Mouse (Mus musculus) hindbrain, embryonic 10.5 days (tissue): Measurements from ENCODE around the gene Prex1. TPM values are rescaled to one million over a fixed set of nuclear protein-coding genes. Genes with fewer than 3 reads are reported as not detected.
"Not testable (repeated sequence)": the region's sequence is repeated elsewhere in the genome, so short reads cannot be mapped to it uniquely, and the experiment has no call there.

Source experiments
- DNase-seq: peaks from one replicate; pipeline ENCODE4 v3.0.0-alpha.2; 2017; ENCODE audit warnings: low spot score
- H3K27ac ChIP-seq: fragments of 300-500 bp; sonication (generic); 2 replicates; pipeline ENCODE4 v1.5.1; 2016; ENCODE audit warnings: mild to moderate bottlenecking, moderate library complexity
- H3K27me3 ChIP-seq: fragments of 300-500 bp; sonication (generic); 2 replicates; pipeline ENCODE4 v1.6.1; 2016; ENCODE audit warnings: mild to moderate bottlenecking; ENCODE audit not compliant: poor library complexity, insufficient read depth, severe bottlenecking
- H3K36me3 ChIP-seq: fragments of 300-500 bp; sonication (generic); 2 replicates; pipeline ENCODE4 v1.6.1; 2016; ENCODE audit warnings: mild to moderate bottlenecking, moderate library complexity
- H3K4me1 ChIP-seq: fragments of 300-500 bp; sonication (generic); replicated peaks from 2 replicates; pipeline ENCODE4 v1.6.1; 2016; ENCODE audit warnings: mild to moderate bottlenecking
- H3K4me3 ChIP-seq: fragments of 300-500 bp; sonication (generic); 2 replicates; pipeline ENCODE4 v1.5.1; 2016; ENCODE audit warnings: mild to moderate bottlenecking, moderate library complexity
- H3K9me3 ChIP-seq: fragments of 300-500 bp; sonication (generic); 2 replicates; pipeline ENCODE4 v1.6.1; 2016; ENCODE audit warnings: mild to moderate bottlenecking, moderate library complexity
- WGBS: fragments of 180-500 bp; shearing (Covaris S2); methylation state at CpG from one replicate; pipeline ENCODE4 v1.1.7; 2016; 5-methylcytosine and 5-hydroxymethylcytosine counted together
- polyA plus RNA-seq: library from polyadenylated mRNA; unstranded; fragments of >200 nt; fragmentation: Nextera tagmentation; extraction: Ambion mirVana; gene quantifications from 2 replicates; pipeline ENCODE4 v1.2.1, GENCODE M21; 2016

Prex1 gene
- polyA plus RNA-seq, result 36.8 and 44.1 TPM in 2 replicates

- peak within 1 kb of the TSS; percentile 95 for H3K27ac ChIP-seq
- under 1% methylated on average over 69 of the region's 69 CpGs for WGBS
- DNase-seq, result peak; percentile 99
- peaks cover 6% of the 10 kb centered on the region; the same call in 1 of the 2 replicates for H3K36me3 ChIP-seq
- H3K9me3 ChIP-seq, result no peaks in the 10 kb centered on the region
- H3K4me1 ChIP-seq, result peaks cover 89% of the 10 kb centered on the region
- H3K4me3 ChIP-seq, result peak within 1 kb of the TSS; percentile 91
- peaks cover 5% of the 10 kb centered on the region; the same call in 1 of the 2 replicates for H3K27me3 ChIP-seq
Observed at GRCm38 (mm10) chr2:166713690-166714426, at the start of gene Prex1. Prex1 (minus strand) TSS chr2:166713832.

- Histone ChIP-seq H3K4me1 (peaks cover 15% of the 10 kb centered on the region), H3K36me3 (no peaks in the 10 kb centered on the region), H3K9me3 (no peaks in the 10 kb centered on the region), H3K4me3 (no peak overlapping the region), H3K27me3 (no peaks in the 10 kb centered on the region), H3K27ac (no peak overlapping the region)
- no peak for DNase-seq
- 38% methylated on average over 3 of the region's 3 CpGs for whole genome bisulfite sequencing
Observed at GRCm38 (mm10) chr2:166757969-166758368, 44.3 kb upstream of the Prex1 start.

GRCm38 (mm10) chr2:166754760-166755159 lies 41.1 kb upstream of the Prex1 start:
- 92% methylated on average over 7 of the region's 7 CpGs for WGBS
- no peaks in the 10 kb centered on the region for H3K27me3 ChIP-seq
- H3K27ac ChIP-seq, result no peak overlapping the region
- no peaks in the 10 kb centered on the region for H3K36me3 ChIP-seq
- peaks cover 15% of the 10 kb centered on the region; the same call in 1 of the 2 replicates for H3K4me1 ChIP-seq
- H3K4me3 ChIP-seq, result no peak overlapping the region
- no peaks in the 10 kb centered on the region for H3K9me3 ChIP-seq
- no peak for DNase-seq

- no peaks in the 10 kb centered on the region for H3K36me3 ChIP-seq
- no peak for DNase-seq
- 79% methylated on average over 4 of the region's 4 CpGs for WGBS
- no peak overlapping the region for H3K4me3 ChIP-seq
- H3K4me1 ChIP-seq, result peaks cover 15% of the 10 kb centered on the region; the same call in 1 of the 2 replicates
- no peaks in the 10 kb centered on the region for H3K27me3 ChIP-seq
- no peaks in the 10 kb centered on the region for H3K9me3 ChIP-seq
- no peak overlapping the region for H3K27ac ChIP-seq
Observed at GRCm38 (mm10) chr2:166754194-166754593, 40.6 kb upstream of the Prex1 start.

- Histone ChIP-seq H3K4me1 (peaks cover 9% of the 10 kb centered on the region; the same call in 1 of the 2 replicates), H3K27me3 (no peaks in the 10 kb centered on the region)
Observed at GRCm38 (mm10) chr2:166750620-166751191, 37.1 kb upstream of the Prex1 start.

GRCm38 (mm10) chr2:166746261-166746913 lies 32.8 kb upstream of the Prex1 start:
- not testable (repeated sequence) for H3K36me3 ChIP-seq, H3K27me3 ChIP-seq, H3K9me3 ChIP-seq, DNase-seq, H3K4me3 ChIP-seq
- Histone ChIP-seq H3K27ac (0 out of 2 replicates have a peak overlapping the region, but pooled peaks have one; percentile 26), H3K4me1 (peaks cover 23% of the 10 kb centered on the region)
- WGBS, result 55% methylated on average over 14 of the region's 14 CpGs

More at GRCm38 (mm10) chr2:166750620-166751191, 37.1 kb upstream of the Prex1 start:
- WGBS, result 91% methylated on average over 6 of the region's 6 CpGs
- DNase-seq, result no peak
- Histone ChIP-seq H3K9me3 (no peaks in the 10 kb centered on the region), H3K4me3 (no peak overlapping the region), H3K27ac (no peak overlapping the region), H3K36me3 (no peaks in the 10 kb centered on the region)

GRCm38 (mm10) chr2:166745849-166746248 lies 32.2 kb upstream of the Prex1 start:
- DNase-seq, result no peak
- Histone ChIP-seq H3K4me1 (peaks cover 27% of the 10 kb centered on the region), H3K27me3 (no peaks in the 10 kb centered on the region), H3K36me3 (no peaks in the 10 kb centered on the region), H3K4me3 (no peak overlapping the region), H3K9me3 (no peaks in the 10 kb centered on the region), H3K27ac (0 out of 2 replicates have a peak overlapping the region, but pooled peaks have one; percentile 26)
- 84% methylated on average over 9 of the region's 9 CpGs for WGBS

- H3K27ac ChIP-seq, result no peak overlapping the region
- DNase-seq, result no peak
- H3K9me3 ChIP-seq, result no peaks in the 10 kb centered on the region
- no peaks in the 10 kb centered on the region for H3K36me3 ChIP-seq
- no peaks in the 10 kb centered on the region for H3K27me3 ChIP-seq
- peaks cover 34% of the 10 kb centered on the region for H3K4me1 ChIP-seq
- no peak overlapping the region for H3K4me3 ChIP-seq
- 84% methylated on average over 7 of the region's 7 CpGs for WGBS
Observed at GRCm38 (mm10) chr2:166744433-166744832, 30.8 kb upstream of the Prex1 start.

- H3K4me1 ChIP-seq, result peaks cover 34% of the 10 kb centered on the region
- H3K27ac ChIP-seq, result peak overlapping the region; percentile 60
- 45% methylated on average over 4 of the region's 4 CpGs for WGBS
- no peaks in the 10 kb centered on the region for H3K9me3 ChIP-seq
- H3K27me3 ChIP-seq, result no peaks in the 10 kb centered on the region
- no peaks in the 10 kb centered on the region for H3K36me3 ChIP-seq
- H3K4me3 ChIP-seq, result no peak overlapping the region
- no peak for DNase-seq
Observed at GRCm38 (mm10) chr2:166743504-166743903, 29.9 kb upstream of the Prex1 start.

GRCm38 (mm10) chr2:166741445-166741844 lies 27.8 kb upstream of the Prex1 start:
- Histone ChIP-seq H3K27ac (0 out of 2 replicates have a peak overlapping the region, but pooled peaks have one; percentile 1), H3K27me3 (no peaks in the 10 kb centered on the region), H3K4me3 (no peak overlapping the region), H3K9me3 (no peaks in the 10 kb centered on the region), H3K4me1 (peaks cover 34% of the 10 kb centered on the region), H3K36me3 (no peaks in the 10 kb centered on the region)
- 88% methylated on average over 6 of the region's 6 CpGs for WGBS
- no peak for DNase-seq

GRCm38 (mm10) chr2:166740396-166740795 lies 26.8 kb upstream of the Prex1 start:
- DNase-seq, result no peak
- no peaks in the 10 kb centered on the region for H3K9me3 ChIP-seq
- H3K27ac ChIP-seq, result no peak overlapping the region
- H3K36me3 ChIP-seq, result no peaks in the 10 kb centered on the region
- 77% methylated on average over 6 of the region's 6 CpGs for WGBS
- no peak overlapping the region for H3K4me3 ChIP-seq
- H3K4me1 ChIP-seq, result peaks cover 34% of the 10 kb centered on the region
- no peaks in the 10 kb centered on the region for H3K27me3 ChIP-seq

GRCm38 (mm10) chr2:166737307-166737706 lies 23.7 kb upstream of the Prex1 start:
- Histone ChIP-seq H3K27ac (no peak overlapping the region), H3K36me3 (no peaks in the 10 kb centered on the region), H3K4me3 (no peak overlapping the region), H3K4me1 (peaks cover 24% of the 10 kb centered on the region), H3K9me3 (no peaks in the 10 kb centered on the region), H3K27me3 (no peaks in the 10 kb centered on the region)
- no peak for DNase-seq
- 79% methylated on average over 7 of the region's 7 CpGs for WGBS
